Mouse (Mus musculus) neutrophil, adult 65 days (primary cell): Measurements from ENCODE around the gene Fbxw15. TPM values are rescaled to one million over a fixed set of nuclear protein-coding genes. Genes with fewer than 3 reads are reported as not detected.

ENCODE experiments used
- total RNA-seq: library from RNA; stranded (reverse); gene quantifications from 2 replicates; pipeline ENCODE4 v1.2.4, GENCODE M21; 2023

Fbxw15 gene
- total RNA-seq, result not detected in 2 replicates

GRCm38 (mm10) chr9:109568162-109568561 is at the start of gene Fbxw15:
Fbxw15 (minus strand) TSS chr9:109568262.

Other genes with a start within 250 kb of the Fbxw15 start
- not detected in 2 replicates for gene Fbxw28, start 228.6 kb downstream of the Fbxw15 start, total RNA-seq
- not detected in 2 replicates for gene Fbxw22, start 164.0 kb downstream of the Fbxw15 start, total RNA-seq
- not detected in 2 replicates for gene Fbxw16, start 119.1 kb downstream of the Fbxw15 start, total RNA-seq
- gene Fbxw19, start 72.4 kb downstream of the Fbxw15 start, total RNA-seq, result not detected in 2 replicates
- not detected in 2 replicates for gene Fbxw24, start 57.8 kb upstream of the Fbxw15 start, total RNA-seq
- not detected in 2 replicates for gene Fbxw25, start 96.4 kb upstream of the Fbxw15 start, total RNA-seq
- gene Fbxw18, start 134.4 kb upstream of the Fbxw15 start, total RNA-seq, result not detected in 2 replicates
- not detected in 2 replicates for gene Fbxw26, start 177.8 kb upstream of the Fbxw15 start, total RNA-seq
- not detected in 2 replicates for gene Fbxw27, start 222.4 kb upstream of the Fbxw15 start, total RNA-seq
- gene Spink8, start 244.0 kb upstream of the Fbxw15 start, total RNA-seq, result not detected in 2 replicates